Mouse (Mus musculus) G1E (cell line): ENCODE measurements around the gene Naglu. TPM values are rescaled to one million over a fixed set of nuclear protein-coding genes. Genes with fewer than 3 reads are reported as not detected.

ENCODE experiments used
- ATAC-seq: 2 replicates; pipeline ENCODE4 v1.8.0; 2016; ENCODE audit warnings: mild to moderate bottlenecking; ENCODE audit not compliant: insufficient number of reproducible peaks, poor library complexity, low FRiP score, severe bottlenecking; ENCODE audit errors: extremely low read depth
- DNase-seq: peaks from one replicate; pipeline ENCODE4 v3.0.0; 2012; ENCODE audit warnings: low spot score
- H3K27me3 ChIP-seq: 2 replicates; pipeline ENCODE4 v1.6.1; 2012; ENCODE audit warnings: mild to moderate bottlenecking, low read length, inconsistent platforms; ENCODE audit not compliant: insufficient read depth
- H3K36me3 ChIP-seq: replicated peaks from 2 replicates; pipeline ENCODE3; 2012; ENCODE audit warnings: mild to moderate bottlenecking, inconsistent platforms
- H3K4me1 ChIP-seq: 2 replicates; pipeline ENCODE4 v1.6.1; 2012; ENCODE audit warnings: low read depth, low read length, inconsistent platforms, mixed read lengths; ENCODE audit not compliant: insufficient read depth
- H3K4me3 ChIP-seq: 2 replicates; pipeline ENCODE4 v1.5.1; 2012; ENCODE audit warnings: low read depth, mild to moderate bottlenecking, inconsistent platforms, low read length, moderate library complexity, mixed read lengths
- H3K9me3 ChIP-seq: replicated peaks from 2 replicates; pipeline ENCODE4 v1.6.1; 2012; ENCODE audit warnings: inconsistent platforms
- CTCF ChIP-seq: IDR thresholded peaks from 2 replicates; pipeline ENCODE4 v1.5.1; 2012; ENCODE audit warnings: low read depth, low read length, inconsistent platforms, mixed read lengths
- GATA1 ChIP-seq: IDR thresholded peaks from 2 replicates; pipeline ENCODE4 v1.6.1; 2012; ENCODE audit warnings: borderline replicate concordance, low read length, inconsistent platforms, mixed read lengths
- GATA2 ChIP-seq: IDR thresholded peaks from 2 replicates; pipeline ENCODE4 v1.6.1; 2012; ENCODE audit warnings: low read depth, low read length, inconsistent platforms, borderline replicate concordance
- POLR2AphosphoS5 ChIP-seq: IDR thresholded peaks from 2 replicates; pipeline ENCODE4 v1.6.1; 2012; ENCODE audit warnings: low read depth, low read length, inconsistent platforms; ENCODE audit not compliant: insufficient replicate concordance
- TAL1 ChIP-seq: conservative IDR thresholded peaks from 2 replicates; pipeline ENCODE4 v1.6.1; 2012; ENCODE audit warnings: low read depth, low read length, inconsistent platforms, mixed read lengths
- polyA plus RNA-seq: library from polyadenylated mRNA; stranded (reverse); fragments of >175 nt; gene quantifications from 2 replicates; pipeline ENCODE4 v1.2.3, GENCODE M21; 2012
- total RNA-seq, 2 experiments: library from RNA; stranded (forward) in 1 of 2; stranded (reverse) in 1 of 2; fragments of 200-1000 nt in 1 of 2; fragments of >200 nt in 1 of 2; fragmentation: Nextera tagmentation in 1 of 2; gene quantifications; 2 replicates each; pipeline ENCODE4 v1.2.3; 2014 to 2017

Gene Naglu
- total and polyA plus RNA-seq, 3 experiments = 6.3 to 14.2 (median 6.4) TPM

- ATAC-seq (no peak), DNase-seq (no peak)
- H3K36me3 ChIP-seq = peaks cover 85% of the 10 kb centered on the region
- no peaks in the 10 kb centered on the region for H3K9me3 ChIP-seq
- TF ChIP-seq GATA2 = no peak
- no peak for TF ChIP-seq GATA1
- no peak for TF ChIP-seq CTCF
- no peak for TF ChIP-seq TAL1
- no peak for TF ChIP-seq POLR2AphosphoS5
- H3K27me3 ChIP-seq = no peaks in the 10 kb centered on the region
- no peak overlapping the region for H3K4me3 ChIP-seq
- H3K4me1 ChIP-seq = peaks cover 59% of the 10 kb centered on the region
Measured at GRCm38 (mm10) chr11:101060126-101060525, 9.7 kb upstream of the Naglu start.

GRCm38 (mm10) chr11:101061049-101061448 lies 8.8 kb upstream of the Naglu start:
- Histone ChIP-seq H3K27me3 (no peaks in the 10 kb centered on the region), H3K4me1 (peaks cover 59% of the 10 kb centered on the region), H3K36me3 (peaks cover 78% of the 10 kb centered on the region)

GRCm38 (mm10) chr11:101062165-101062884 lies 7.5 kb upstream of the Naglu start:
- TF ChIP-seq POLR2AphosphoS5 = no peak
- TF ChIP-seq GATA2 = no peak
- TF ChIP-seq GATA1 = no peak
- no peak for TF ChIP-seq CTCF
- TF ChIP-seq TAL1 = no peak
- H3K9me3 ChIP-seq = no peaks in the 10 kb centered on the region
- no peaks in the 10 kb centered on the region for H3K27me3 ChIP-seq
- peaks cover 68% of the 10 kb centered on the region for H3K4me1 ChIP-seq
- no peak for DNase-seq
- peak overlapping the region; percentile 64; the same call in 1 of the 2 replicates for H3K4me3 ChIP-seq
- ATAC-seq = no peak
- peaks cover 65% of the 10 kb centered on the region for H3K36me3 ChIP-seq

More at GRCm38 (mm10) chr11:101061049-101061448, 8.8 kb upstream of the Naglu start:
- ATAC-seq = no peak
- TF ChIP-seq GATA1 = no peak
- no peak for TF ChIP-seq GATA2
- no peak overlapping the region for H3K4me3 ChIP-seq
- DNase-seq = no peak
- no peaks in the 10 kb centered on the region for H3K9me3 ChIP-seq

GRCm38 (mm10) chr11:101062971-101063675 lies 6.7 kb upstream of the Naglu start:
- H3K9me3 ChIP-seq = no peaks in the 10 kb centered on the region
- H3K27me3 ChIP-seq = no peaks in the 10 kb centered on the region
- H3K36me3 ChIP-seq = peaks cover 57% of the 10 kb centered on the region
- ATAC-seq = no peak
- H3K4me1 ChIP-seq = peaks cover 64% of the 10 kb centered on the region
- DNase-seq = no peak
- H3K4me3 ChIP-seq = peak overlapping the region; percentile 64; the same call in 1 of the 2 replicates
- no peak for TF ChIP-seq POLR2AphosphoS5
- TF ChIP-seq TAL1 = no peak
- no peak for TF ChIP-seq GATA2
- TF ChIP-seq CTCF = no peak
- TF ChIP-seq GATA1 = no peak

- peak; percentile 81 for TF ChIP-seq TAL1
- TF ChIP-seq GATA2 = no peak
- peaks cover 50% of the 10 kb centered on the region for H3K36me3 ChIP-seq
- H3K27me3 ChIP-seq = no peaks in the 10 kb centered on the region
- no peaks in the 10 kb centered on the region for H3K9me3 ChIP-seq
- H3K4me1 ChIP-seq = peaks cover 58% of the 10 kb centered on the region
- ATAC-seq (peak; percentile 87), DNase-seq (peak; percentile 80)
- peak overlapping the region; percentile 64; the same call in 1 of the 2 replicates for H3K4me3 ChIP-seq
Measured at GRCm38 (mm10) chr11:101063676-101064327, 6.0 kb upstream of the Naglu start.

GRCm38 (mm10) chr11:101064462-101064861 lies 5.3 kb upstream of the Naglu start:
- TF ChIP-seq CTCF (no peak), POLR2AphosphoS5 (no peak), TAL1 (no peak), GATA1 (no peak), GATA2 (no peak)
- no peaks in the 10 kb centered on the region for H3K9me3 ChIP-seq
- H3K27me3 ChIP-seq = no peaks in the 10 kb centered on the region
- DNase-seq = no peak
- H3K4me3 ChIP-seq = no peak overlapping the region; the same call in 1 of the 2 replicates
- H3K4me1 ChIP-seq = peaks cover 58% of the 10 kb centered on the region
- peaks cover 43% of the 10 kb centered on the region for H3K36me3 ChIP-seq
- ATAC-seq = no peak
